Mouse (Mus musculus): ENCODE data around the gene Carm1.
"Not testable (repeated sequence)": the region's sequence is repeated elsewhere in the genome, so short reads cannot be mapped to it uniquely, and the experiment has no call there.

Carm1 gene

GRCm38 (mm10) chr9:21576286-21576685, 29.6 kb downstream of the Carm1 start:
- DNase-seq (ENCODE audit: low spot score): no peak

DNA sequence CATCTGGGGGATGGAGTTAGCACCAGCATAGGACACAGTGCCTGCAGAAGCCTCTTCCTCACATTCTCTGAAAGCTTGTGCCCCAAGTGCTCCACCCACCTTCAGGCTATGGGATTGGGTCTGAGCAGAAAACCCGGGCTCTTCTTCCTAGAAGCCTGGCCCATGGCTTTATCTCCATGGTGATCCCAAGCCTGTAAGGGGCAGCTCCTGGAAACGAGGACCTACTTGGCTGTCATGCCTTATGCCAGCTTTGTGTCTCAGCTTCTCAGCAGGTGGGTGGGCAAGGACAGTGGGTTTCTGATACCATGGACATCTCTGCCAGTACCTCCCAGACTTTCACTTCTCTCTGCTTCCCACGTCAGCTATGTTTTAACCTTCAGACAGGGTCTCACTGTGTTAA, 31.5 kb downstream of the Carm1 start:
- DNase-seq (ENCODE audit: low spot score): no peak

GRCm38 (mm10) chr9:21585401-21585800, 38.7 kb downstream of the Carm1 start:
- no peak for DNase-seq (ENCODE audit: low spot score)

DNA sequence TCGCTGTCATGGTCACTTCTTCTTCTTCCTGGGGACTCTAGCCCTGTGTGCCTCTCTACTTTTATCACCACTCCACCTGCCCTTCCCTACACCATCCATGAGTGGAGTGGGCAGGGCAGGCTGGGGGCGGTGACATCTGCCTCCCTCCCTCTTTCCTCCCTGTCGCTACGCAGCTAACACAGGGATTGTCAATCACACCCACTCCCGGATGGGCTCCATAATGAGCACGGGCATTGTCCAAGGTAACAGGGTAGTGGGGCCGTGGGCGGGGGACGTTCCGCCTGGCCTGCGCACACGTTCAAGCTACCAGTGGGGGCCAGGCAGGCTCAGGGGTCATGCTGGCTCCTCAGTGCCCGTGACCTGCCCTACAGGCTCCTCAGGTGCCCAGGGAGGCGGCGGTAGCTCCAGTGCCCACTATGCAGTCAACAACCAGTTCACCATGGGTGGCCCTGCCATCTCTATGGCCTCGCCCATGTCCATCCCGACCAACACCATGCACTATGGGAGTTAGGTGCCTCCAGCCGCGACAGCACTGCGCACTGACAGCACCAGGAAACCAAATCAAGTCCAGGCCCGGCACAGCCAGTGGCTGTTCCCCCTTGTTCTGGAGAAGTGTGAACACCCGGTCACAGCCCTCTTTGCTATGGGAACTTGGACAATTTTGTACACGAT, 41.1 kb downstream of the Carm1 start:
- DNase-seq (ENCODE audit: low spot score): no peak

DNA sequence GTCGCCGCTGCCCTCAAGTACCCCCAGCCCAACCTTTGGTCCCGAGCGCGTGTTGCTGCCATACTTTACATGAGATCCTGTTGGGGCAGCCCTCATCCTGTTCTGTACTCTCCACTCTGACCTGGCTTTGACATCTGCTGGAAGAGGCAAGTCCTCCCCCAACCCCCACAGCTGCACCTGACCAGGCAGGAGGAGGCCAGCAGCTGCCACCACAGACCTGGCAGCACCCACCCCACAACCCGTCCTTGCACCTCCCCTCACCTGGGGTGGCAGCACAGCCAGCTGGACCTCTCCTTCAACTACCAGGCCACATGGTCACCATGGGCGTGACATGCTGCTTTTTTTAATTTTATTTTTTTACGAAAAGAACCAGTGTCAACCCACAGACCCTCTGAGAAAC, 41.7 kb downstream of the Carm1 start:
- no peak for DNase-seq (ENCODE audit: low spot score)

DNA sequence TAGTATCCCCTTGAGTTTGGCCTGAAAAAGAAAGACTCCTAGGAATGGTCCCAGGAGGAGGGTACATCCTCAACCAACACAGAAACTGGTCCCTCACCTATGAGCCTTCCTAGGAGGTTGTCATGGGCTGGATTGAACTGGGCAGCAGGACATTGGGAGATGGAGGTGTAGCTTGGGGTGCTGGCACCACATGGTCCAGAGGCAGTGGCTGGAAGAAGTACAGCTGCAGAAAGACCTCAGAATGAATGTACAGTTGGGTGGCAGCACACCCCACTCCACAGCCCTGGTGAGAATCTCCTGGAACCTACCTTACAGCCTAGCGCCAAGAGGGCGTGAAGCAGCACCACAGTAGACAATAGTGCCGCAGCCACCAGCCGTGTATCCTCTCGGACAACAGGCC, 42.8 kb downstream of the Carm1 start:
- no peak for DNase-seq (ENCODE audit: low spot score)

DNA sequence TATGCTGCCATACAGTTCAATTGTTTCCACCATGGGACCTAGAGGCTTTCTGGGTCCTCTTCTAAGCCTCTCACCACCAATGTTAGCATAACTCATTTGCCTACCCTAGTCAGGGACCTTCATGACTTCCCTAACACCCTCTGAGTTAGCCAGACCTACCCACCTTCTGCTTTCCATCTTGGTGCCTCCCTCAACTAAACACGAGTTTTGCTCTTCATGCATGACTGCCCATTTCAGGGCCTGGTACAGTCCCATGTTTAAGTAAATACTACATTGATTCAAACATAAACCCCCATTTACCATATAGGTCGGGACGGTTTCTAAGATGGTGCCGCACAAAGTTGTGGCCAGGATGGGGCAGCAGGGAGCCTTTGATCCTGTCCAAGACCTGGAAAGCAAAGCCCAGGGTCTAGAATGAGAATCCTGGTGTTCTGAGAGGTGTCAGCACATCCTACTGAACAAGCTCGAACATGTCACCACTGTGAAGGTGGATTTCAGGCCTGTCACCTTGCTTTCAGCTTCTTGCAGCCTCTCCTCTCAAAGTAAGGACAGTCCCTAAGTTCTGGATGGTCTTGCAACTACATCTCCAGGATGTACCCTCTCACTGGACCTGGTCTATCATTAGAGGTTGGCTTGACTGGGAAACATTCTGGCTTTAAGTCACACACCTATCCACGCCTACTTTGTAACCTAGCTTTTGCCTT, 44.6 kb downstream of the Carm1 start:
- no peak for DNase-seq (ENCODE audit: low spot score)

DNA sequence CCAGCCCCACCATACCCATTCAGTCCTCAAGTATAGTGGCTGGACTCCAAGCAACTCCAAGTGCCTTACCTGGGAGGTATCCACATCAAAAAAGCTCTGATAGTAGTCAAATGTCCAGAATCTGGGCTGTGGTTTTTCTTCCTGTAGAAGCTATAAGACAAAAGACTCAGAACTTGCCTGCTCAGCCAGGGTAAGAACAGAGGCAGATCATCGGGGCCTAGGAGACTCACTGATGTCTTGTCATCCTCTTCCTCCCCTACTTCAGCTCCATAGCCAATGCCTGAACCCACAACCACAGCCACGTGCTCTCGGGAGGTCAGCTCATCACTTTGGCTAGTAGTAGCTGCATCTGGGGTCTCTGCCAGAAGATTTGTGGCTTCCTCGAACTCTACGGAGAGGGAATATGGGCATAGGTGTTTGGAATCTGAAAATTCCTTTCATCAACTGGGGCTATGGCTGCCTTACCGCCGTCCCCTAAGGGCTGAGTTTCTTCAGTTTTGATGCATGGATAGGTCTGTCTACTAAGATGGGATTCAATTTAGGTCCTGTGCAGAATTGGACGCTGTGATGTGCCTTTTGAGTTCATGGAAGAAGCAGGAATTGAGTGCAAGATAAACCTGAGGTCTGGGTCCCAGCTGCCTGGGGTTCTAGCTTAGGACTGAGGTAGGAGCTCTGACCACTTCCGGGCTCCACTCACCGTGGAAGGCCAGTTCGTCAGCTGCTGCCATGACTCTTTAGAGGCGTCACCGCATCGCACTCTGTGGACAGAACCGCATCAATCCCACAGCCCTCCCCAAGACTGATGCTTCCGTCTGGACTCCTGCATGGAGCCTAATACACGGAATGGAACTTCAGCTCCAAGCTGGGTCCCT, 45.4 kb downstream of the Carm1 start:
- DNase-seq (ENCODE audit: low spot score): no peak

GRCm38 (mm10) chr9:21592703-21593121, 46.0 kb downstream of the Carm1 start, which contains the start of the genes Timm29 and Yipf2:
Gene Timm29, plus strand, starts transcription at chr9:21592722.
Gene Yipf2, minus strand, starts transcription at chr9:21592828.
- DNase-seq (ENCODE audit: low spot score): peak; percentile 94

- peak; percentile 66 for DNase-seq (ENCODE audit: low spot score)
Measured at GRCm38 (mm10) chr9:21593122-21593721, 46.5 kb downstream of the Carm1 start.

DNA sequence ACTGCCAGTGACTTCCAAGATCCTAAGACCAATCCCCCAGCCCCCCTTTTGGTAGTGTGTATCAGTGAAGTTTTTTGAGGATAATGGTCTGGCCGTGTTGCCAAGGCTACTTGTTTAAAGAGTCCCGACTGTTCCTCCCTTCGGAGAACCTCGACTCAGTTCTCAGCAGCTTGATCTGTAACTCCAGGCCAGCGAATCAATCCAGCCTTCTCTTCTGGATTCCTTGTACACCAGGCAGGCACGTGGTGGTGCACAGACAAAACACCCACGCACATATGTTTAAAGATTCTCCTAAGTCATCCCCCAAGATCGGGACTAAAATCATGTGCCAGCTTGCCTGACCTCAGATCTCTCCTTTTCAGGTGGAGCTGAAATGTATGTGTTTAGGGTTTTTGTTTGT, 47.7 kb downstream of the Carm1 start:
- DNase-seq (ENCODE audit: low spot score): not testable (repeated sequence)

GRCm38 (mm10) chr9:21594838-21595237, 48.1 kb downstream of the Carm1 start:
- no peak for DNase-seq (ENCODE audit: low spot score)

- peak; percentile 46 for DNase-seq (ENCODE audit: low spot score)
Measured at GRCm38 (mm10) chr9:21598198-21598597, 51.5 kb downstream of the Carm1 start.

DNA sequence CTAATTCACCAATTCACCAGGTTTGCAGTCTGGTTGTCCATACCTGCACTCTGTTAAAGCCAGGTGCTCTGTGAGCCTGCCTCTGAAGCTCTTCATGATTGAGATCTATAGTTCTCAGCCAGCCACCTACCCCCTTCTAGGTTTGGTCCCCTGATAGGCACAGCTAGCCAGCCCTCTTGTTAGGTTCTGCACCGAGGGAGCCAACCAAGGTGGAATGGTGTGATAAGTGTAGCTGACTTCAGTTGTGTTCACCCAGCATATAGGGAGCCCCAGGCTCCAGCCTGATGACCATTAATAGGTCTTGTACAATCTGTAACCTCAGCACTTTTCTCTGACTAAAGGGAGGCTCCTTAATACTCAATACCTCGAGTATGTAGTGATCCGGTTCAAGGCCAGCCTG, 53.5 kb downstream of the Carm1 start:
- no peak for DNase-seq (ENCODE audit: low spot score)

GRCm38 (mm10) chr9:21601073-21601472, 54.4 kb downstream of the Carm1 start:
- no peak for DNase-seq (ENCODE audit: low spot score)

DNA sequence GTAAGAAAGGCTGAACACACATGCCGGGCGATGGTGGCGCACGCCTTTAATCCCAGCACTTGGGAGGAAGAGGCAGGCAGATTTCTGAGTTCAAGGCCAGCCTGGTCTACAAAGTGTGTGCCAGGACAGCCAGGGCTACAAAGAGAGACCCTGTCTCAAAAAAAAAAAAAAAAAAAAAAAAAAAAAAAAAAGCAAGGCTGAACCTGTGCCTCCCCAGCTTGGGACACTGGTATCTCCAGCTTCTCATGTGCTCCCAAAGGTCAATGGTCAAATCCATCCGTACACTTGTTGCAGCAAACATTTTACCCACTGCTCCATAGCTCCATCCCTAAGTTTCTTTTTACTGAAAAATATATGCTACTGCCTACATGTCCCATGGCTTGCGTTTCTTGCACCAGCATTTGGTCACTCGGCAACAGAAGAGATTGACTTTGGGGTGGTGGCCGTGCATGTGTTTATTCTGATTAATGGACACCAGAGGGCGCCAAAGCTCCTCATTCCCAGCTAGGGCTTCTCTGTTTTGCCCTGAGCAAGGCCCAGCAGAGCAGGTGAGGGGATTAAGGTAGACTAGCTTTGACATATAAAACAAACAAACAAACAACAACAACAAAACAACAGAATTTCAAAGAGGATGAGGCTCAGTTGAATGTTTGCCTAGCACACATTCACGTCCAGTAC, 55.2 kb downstream of the Carm1 start:
- peak; percentile 76 for DNase-seq (ENCODE audit: low spot score)

DNA sequence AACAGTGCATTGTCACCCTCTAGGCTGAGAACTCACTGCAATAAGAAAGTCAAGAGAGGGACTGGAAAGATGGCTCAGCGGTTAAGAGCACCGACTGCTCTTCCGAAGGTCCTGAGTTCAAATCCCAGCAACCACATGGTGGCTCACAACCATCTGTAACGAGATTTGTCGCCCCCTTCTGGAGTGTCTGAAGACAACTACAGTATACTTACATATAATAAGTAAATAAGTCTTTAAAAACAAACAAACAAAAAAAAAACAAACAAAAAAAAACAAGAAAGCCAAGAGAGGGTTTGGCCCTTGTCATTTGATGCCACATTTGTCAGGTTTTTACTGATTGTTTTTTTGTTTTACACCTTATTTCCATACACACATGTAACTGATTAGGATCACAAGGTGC, 57.4 kb downstream of the Carm1 start:
- no peak for DNase-seq (ENCODE audit: low spot score)

DNA sequence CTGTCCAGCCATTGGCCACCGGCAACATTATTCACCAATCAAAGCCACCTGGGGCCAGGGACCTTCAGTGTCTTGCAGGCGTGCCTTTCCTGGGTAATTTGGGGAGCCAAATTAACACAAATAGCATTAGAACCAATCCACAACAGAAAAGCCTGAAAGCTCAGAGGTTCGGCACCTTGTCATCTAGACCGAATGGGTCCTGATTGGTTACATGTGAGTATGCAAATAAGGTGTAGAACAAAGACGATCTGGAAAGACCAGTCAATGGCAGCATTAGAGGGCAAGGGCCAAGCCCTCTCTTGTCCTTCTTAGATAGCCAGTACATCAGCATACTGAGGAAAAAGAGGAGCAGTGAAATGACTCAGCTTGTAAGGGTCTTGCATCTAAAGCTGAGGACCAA, 59.2 kb downstream of the Carm1 start:
- DNase-seq (ENCODE audit: low spot score): no peak

DNA sequence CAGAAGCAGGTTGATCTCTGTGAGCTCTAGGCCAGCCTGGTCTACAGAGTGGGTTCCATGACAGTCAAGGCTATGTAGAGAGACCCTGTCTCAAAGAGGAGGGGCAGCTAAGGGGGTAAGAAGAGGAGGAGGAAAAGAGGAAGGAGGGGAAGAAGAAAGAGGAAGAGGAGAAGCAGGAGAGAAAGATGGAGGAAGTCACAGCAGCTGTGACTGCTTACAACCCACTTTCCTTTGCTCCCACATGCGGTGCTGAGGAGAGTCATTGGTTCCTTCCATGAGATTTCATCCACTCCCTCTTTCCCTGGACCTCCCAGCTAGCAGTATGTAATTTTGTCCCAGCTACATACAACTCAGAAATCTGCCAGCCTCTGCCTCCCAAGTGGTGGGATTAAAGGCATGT, 60.0 kb downstream of the Carm1 start:
- no peak for DNase-seq (ENCODE audit: low spot score)

DNA sequence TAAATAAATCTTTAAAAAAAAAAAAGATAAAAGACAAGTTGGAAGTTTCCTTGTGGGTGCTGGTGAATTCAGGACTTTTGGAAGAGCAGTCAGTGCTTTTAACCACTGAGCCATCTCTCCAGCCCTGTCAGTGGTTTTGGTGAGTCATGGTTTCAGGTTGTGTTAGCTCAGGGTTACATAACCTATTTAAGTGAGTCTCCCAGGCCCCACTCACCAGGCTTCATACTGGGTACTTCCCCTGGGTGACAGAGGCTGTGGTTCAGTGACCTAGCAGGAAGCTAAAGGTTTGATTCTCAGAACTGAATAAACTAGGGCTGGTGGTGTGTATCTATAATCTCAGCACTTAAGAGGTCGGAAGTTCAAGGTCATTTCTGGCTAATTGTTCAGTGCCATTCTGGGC, 63.2 kb downstream of the Carm1 start:
- DNase-seq (ENCODE audit: low spot score): no peak

- no peak for DNase-seq (ENCODE audit: low spot score)
Measured at GRCm38 (mm10) chr9:21614864-21615616, 68.3 kb downstream of the Carm1 start.

All from MN1 (cell line).